Mouse (Mus musculus) limb, embryonic 12.5 days (tissue): ENCODE measurements around the gene Tmprss11e. TPM values are rescaled to one million over a fixed set of nuclear protein-coding genes. Genes with fewer than 3 reads are reported as not detected.

Source experiments
- ATAC-seq: fragments of 200-750 bp; cut with Nextera tagmentation; 2 replicates; pipeline ENCODE4 v1.8.0; 2017; ENCODE audit warnings: low read depth, moderate TSS enrichment; ENCODE audit not compliant: insufficient number of reproducible peaks, insufficient read depth, low FRiP score, low TSS enrichment
- H3K27ac ChIP-seq: fragments of 300-500 bp; sonication (generic); 2 replicates; pipeline ENCODE4 v1.5.1; 2016; ENCODE audit warnings: mild to moderate bottlenecking, moderate library complexity
- H3K27me3 ChIP-seq: fragments of 300-500 bp; sonication (generic); 2 replicates; pipeline ENCODE4 v1.6.1; 2016; ENCODE audit warnings: mild to moderate bottlenecking, moderate library complexity
- H3K36me3 ChIP-seq: fragments of 300-500 bp; sonication (generic); 2 replicates; pipeline ENCODE4 v1.6.1; 2016; ENCODE audit warnings: mild to moderate bottlenecking, moderate library complexity
- H3K4me1 ChIP-seq: fragments of 300-500 bp; sonication (generic); replicated peaks from 2 replicates; pipeline ENCODE4 v1.6.1; 2016
- H3K4me2 ChIP-seq: fragments of 300-500 bp; sonication (generic); 2 replicates; pipeline ENCODE4 v1.6.1; 2016; ENCODE audit warnings: mild to moderate bottlenecking, moderate library complexity
- H3K4me3 ChIP-seq: fragments of 300-500 bp; sonication (generic); replicated peaks from 2 replicates; pipeline ENCODE4 v1.5.1; 2016; ENCODE audit warnings: mild to moderate bottlenecking
- H3K9ac ChIP-seq: fragments of 300-500 bp; sonication (generic); replicated peaks from 2 replicates; pipeline ENCODE4 v1.6.1; 2016; ENCODE audit warnings: mild to moderate bottlenecking, moderate library complexity
- H3K9me3 ChIP-seq: fragments of 300-500 bp; sonication (generic); 2 replicates; pipeline ENCODE4 v1.6.1; 2016; ENCODE audit warnings: mild to moderate bottlenecking, moderate library complexity
- WGBS: fragments of 180-500 bp; shearing (Covaris S2); methylation state at CpG from one replicate; pipeline ENCODE4 v1.1.7; 2016; 5-methylcytosine and 5-hydroxymethylcytosine counted together
- polyA plus RNA-seq: library from polyadenylated mRNA; unstranded; fragments of >200 nt; fragmentation: Nextera tagmentation; extraction: Ambion mirVana; gene quantifications from 2 replicates; pipeline ENCODE4 v1.2.1, GENCODE M21; 2016

The Tmprss11e gene
- polyA plus RNA-seq, 1 experiment from 2014 or later = not detected

GRCm38 (mm10) chr5:86741146-86741545 lies 4.5 kb downstream of the Tmprss11e start:
- H3K9ac ChIP-seq = no peak overlapping the region
- H3K27ac ChIP-seq = no peak overlapping the region
- H3K4me3 ChIP-seq = no peak overlapping the region
- no peaks in the 10 kb centered on the region for H3K27me3 ChIP-seq
- ATAC-seq = no peak
- no peaks in the 10 kb centered on the region for H3K36me3 ChIP-seq
- 84% methylated on average over 5 of the region's 5 CpGs for WGBS
- H3K4me2 ChIP-seq = no peak overlapping the region
- H3K4me1 ChIP-seq = no peaks in the 10 kb centered on the region
- H3K9me3 ChIP-seq = no peaks in the 10 kb centered on the region

- H3K36me3 ChIP-seq = no peaks in the 10 kb centered on the region
- no peaks in the 10 kb centered on the region for H3K4me1 ChIP-seq
- no peaks in the 10 kb centered on the region for H3K27me3 ChIP-seq
- no peak overlapping the region for H3K4me3 ChIP-seq
- H3K9me3 ChIP-seq = no peaks in the 10 kb centered on the region
- no peak overlapping the region for H3K9ac ChIP-seq
- ATAC-seq = no peak
- H3K27ac ChIP-seq = no peak overlapping the region
- 86% methylated on average over 2 of the region's 2 CpGs for WGBS
- no peak overlapping the region for H3K4me2 ChIP-seq
Observed at GRCm38 (mm10) chr5:86735808-86736207, 9.8 kb downstream of the Tmprss11e start.

- Histone ChIP-seq H3K4me3 (no peak overlapping the region), H3K27ac (no peak overlapping the region), H3K27me3 (no peaks in the 10 kb centered on the region), H3K4me1 (no peaks in the 10 kb centered on the region), H3K4me2 (no peak overlapping the region), H3K9me3 (no peaks in the 10 kb centered on the region), H3K36me3 (no peaks in the 10 kb centered on the region), H3K9ac (no peak overlapping the region)
- WGBS = 67% methylated on average over 4 of the region's 4 CpGs
- ATAC-seq = no peak
Observed at GRCm38 (mm10) chr5:86730587-86730986, 15.0 kb downstream of the Tmprss11e start.

DNA sequence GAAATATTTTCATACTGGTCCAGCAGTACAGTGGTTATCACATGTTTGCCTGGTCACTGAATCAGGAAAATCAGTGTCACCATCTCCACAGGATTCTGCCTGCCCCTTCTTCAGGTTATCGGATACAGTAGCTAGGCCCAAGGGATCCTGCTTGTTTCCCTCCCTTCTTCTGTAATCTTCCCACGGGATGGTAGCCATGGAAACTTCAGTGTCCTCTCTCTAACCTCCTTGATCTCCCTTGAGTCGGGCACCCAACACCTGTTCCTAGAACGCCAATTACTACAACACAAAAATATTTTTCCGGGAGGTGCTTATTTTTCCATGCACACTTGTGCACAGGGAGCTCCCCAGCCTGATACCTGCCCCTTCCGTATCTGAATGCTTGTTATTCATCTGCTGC lies 17.0 kb downstream of the Tmprss11e start:
- 82% methylated on average over 6 of the region's 6 CpGs for WGBS
- H3K36me3 ChIP-seq = no peaks in the 10 kb centered on the region
- ATAC-seq = no peak

DNA sequence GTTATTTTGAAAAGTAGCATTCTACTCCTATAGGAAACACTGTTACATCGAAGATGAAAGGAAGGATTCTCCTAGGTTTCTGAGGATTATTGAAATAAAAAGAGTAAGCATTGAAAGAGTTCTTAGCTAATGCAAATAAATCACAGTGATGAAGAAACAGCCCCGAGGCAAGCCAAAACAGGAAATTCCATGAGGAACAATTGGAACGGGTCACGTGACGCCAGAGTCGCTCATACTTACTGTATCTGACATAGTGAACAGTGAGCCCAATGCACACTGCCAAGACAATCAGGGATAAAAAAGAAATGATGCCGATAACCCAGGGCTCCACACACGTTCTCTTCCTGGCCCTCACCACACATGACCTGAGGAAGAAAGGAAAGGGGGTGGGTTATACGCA lies 18.6 kb downstream of the Tmprss11e start:
- H3K27ac ChIP-seq = no peak overlapping the region
- no peak overlapping the region for H3K9ac ChIP-seq
- H3K9me3 ChIP-seq = no peaks in the 10 kb centered on the region
- H3K36me3 ChIP-seq = no peaks in the 10 kb centered on the region
- no peak overlapping the region for H3K4me2 ChIP-seq
- no peak overlapping the region for H3K4me3 ChIP-seq
- no peak for ATAC-seq
- H3K4me1 ChIP-seq = no peaks in the 10 kb centered on the region
- H3K27me3 ChIP-seq = no peaks in the 10 kb centered on the region
- 80% methylated on average over 9 of the region's 9 CpGs for WGBS

More for the DNA sequence above, 17.0 kb downstream of the Tmprss11e start:
- H3K9ac ChIP-seq = no peak overlapping the region
- H3K9me3 ChIP-seq = no peaks in the 10 kb centered on the region
- H3K4me1 ChIP-seq = no peaks in the 10 kb centered on the region
- no peak overlapping the region for H3K27ac ChIP-seq
- H3K27me3 ChIP-seq = no peaks in the 10 kb centered on the region
- no peak overlapping the region for H3K4me2 ChIP-seq
- no peak overlapping the region for H3K4me3 ChIP-seq

DNA sequence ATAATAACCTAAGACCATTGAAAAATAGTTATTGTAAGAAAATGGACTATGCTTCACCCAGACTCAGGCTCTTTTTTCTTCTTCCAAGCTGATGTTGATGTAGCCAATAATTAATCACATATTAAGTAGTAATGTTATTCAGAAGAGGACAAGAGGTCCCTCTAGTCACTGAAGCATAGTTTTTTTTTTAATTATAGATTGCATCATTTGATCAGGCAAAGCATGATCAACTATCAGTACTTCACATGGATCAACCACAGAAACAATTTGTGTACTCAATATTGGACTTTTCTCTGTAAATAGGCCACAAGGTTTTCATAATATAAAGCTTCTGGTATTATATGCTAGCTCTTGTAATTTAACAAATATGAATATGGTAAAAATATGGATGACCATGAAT lies 20.6 kb downstream of the Tmprss11e start:
- ATAC-seq = no peak
- H3K4me1 ChIP-seq = no peaks in the 10 kb centered on the region
- no peak overlapping the region for H3K27ac ChIP-seq
- H3K36me3 ChIP-seq = no peaks in the 10 kb centered on the region
- no peak overlapping the region for H3K9ac ChIP-seq
- no peak overlapping the region for H3K4me3 ChIP-seq
- no peaks in the 10 kb centered on the region for H3K9me3 ChIP-seq
- H3K27me3 ChIP-seq = no peaks in the 10 kb centered on the region
- H3K4me2 ChIP-seq = no peak overlapping the region

DNA sequence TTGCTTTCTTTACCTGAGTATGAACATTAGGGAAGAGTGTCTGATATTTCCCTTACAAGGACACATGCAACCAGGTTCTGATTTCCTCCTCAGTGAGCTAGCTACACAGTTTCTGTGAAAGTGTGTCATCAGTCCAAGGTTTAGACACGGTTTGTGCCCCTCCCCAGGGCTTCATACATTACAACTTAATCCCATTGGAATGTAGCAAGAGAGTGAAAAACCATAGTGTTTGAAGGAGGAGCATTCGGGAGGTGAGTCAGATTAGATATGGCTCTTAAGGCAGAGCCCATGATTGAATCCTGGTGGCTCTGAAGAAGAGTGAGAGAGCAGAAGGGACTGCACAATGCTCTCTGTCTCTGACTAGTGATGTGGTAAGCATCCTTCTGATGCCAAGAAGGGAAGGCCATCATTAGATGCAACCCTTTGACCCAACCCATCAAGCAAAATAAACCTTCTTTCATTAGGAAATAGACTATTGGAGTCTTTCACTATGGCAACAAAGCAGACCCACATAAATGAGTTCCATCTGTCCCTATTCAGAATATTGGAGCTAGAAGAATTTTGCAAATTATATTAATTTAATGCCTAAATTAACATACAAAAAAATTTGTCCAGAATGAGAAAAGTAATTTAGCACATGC lies 22.7 kb downstream of the Tmprss11e start:
- H3K4me2 ChIP-seq = no peak overlapping the region
- H3K36me3 ChIP-seq = no peaks in the 10 kb centered on the region
- H3K9ac ChIP-seq = no peak overlapping the region
- no peak for ATAC-seq
- no peaks in the 10 kb centered on the region for H3K9me3 ChIP-seq
- no peaks in the 10 kb centered on the region for H3K4me1 ChIP-seq
- H3K27ac ChIP-seq = no peak overlapping the region
- H3K27me3 ChIP-seq = no peaks in the 10 kb centered on the region
- 44% methylated on average over 2 of the region's 2 CpGs for WGBS
- no peak overlapping the region for H3K4me3 ChIP-seq

DNA sequence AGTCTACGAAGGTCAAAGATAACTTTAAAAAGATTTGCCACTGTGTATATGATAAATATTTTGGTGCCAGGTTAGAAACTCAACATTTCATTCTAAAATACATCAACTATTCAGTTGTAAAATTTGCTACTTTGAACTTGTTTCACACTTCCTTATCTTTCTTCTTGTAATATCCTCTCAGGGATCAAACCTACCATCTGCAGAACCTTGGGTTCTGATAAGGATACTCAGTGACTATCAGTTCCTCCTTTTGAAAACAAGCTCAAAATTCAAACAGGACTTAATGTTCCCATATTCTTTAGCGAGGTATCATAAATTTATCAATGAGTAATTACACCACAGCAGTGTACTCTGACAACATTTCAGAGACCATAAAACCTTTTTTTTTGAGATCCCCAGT lies 30.6 kb downstream of the Tmprss11e start:
- no peak for ATAC-seq
- Histone ChIP-seq H3K27ac (no peak overlapping the region), H3K4me1 (no peaks in the 10 kb centered on the region), H3K4me2 (no peak overlapping the region), H3K36me3 (no peaks in the 10 kb centered on the region), H3K27me3 (no peaks in the 10 kb centered on the region), H3K4me3 (no peak overlapping the region), H3K9ac (no peak overlapping the region), H3K9me3 (no peaks in the 10 kb centered on the region)
- 87% methylated on average over 2 of the region's 2 CpGs for WGBS

- Histone ChIP-seq H3K9me3 (no peaks in the 10 kb centered on the region), H3K27me3 (no peaks in the 10 kb centered on the region), H3K4me1 (no peaks in the 10 kb centered on the region), H3K4me3 (no peak overlapping the region), H3K4me2 (no peak overlapping the region), H3K36me3 (no peaks in the 10 kb centered on the region), H3K27ac (no peak overlapping the region), H3K9ac (no peak overlapping the region)
- ATAC-seq = no peak
- WGBS = 83% methylated on average over 3 of the region's 3 CpGs
Observed at GRCm38 (mm10) chr5:86704923-86705322, 40.7 kb downstream of the Tmprss11e start.

DNA sequence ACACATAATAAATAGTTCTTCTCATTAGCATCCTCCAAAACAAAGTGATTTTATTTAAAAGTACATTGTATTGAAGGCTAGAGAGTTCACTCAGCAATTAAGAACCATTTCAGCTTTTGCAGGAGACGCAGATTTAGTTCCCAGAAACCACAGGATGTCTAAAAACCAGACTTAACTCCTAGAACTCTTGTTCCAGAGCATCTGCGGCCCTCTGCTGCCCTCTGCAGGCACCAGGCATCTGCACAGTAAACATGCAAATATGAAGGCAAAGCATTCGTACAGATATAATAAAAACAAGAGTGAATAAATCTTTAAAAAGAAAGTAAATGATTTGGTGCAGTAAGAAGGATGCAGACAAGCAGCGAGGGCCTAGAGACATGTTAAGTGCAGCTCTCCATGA lies 60.9 kb downstream of the Tmprss11e start:
- Histone ChIP-seq H3K4me3 (no peak overlapping the region), H3K4me1 (no peaks in the 10 kb centered on the region), H3K9me3 (no peaks in the 10 kb centered on the region), H3K36me3 (no peaks in the 10 kb centered on the region), H3K9ac (no peak overlapping the region), H3K27ac (no peak overlapping the region), H3K27me3 (no peaks in the 10 kb centered on the region), H3K4me2 (no peak overlapping the region)
- WGBS = 53% methylated on average over 4 of the region's 4 CpGs
- ATAC-seq = no peak

DNA sequence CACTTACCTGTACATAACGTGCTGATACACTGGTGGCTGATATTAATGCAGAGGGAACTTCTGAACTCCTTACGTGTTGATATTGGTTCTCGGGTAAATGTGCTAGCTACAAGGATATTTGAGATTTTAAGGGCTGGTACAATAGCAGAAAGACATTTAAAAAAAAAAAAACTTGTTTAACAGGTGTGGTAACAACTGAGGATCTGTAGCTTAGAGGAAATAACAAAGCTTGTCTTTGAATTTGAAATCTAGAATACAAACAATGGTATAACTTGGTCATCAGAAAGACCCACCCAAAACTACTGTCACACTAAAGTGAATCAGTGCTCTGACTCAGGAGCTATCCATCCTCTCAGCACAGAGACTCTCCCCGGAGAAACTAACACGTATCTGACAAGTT lies 69.4 kb downstream of the Tmprss11e start, which contains the start of gene Tmprss11b:
Tmprss11b (minus strand) TSS at position 101 of the 400 bp plus-strand sequence.
- Histone ChIP-seq H3K9me3 (no peaks in the 10 kb centered on the region), H3K4me2 (no peak within 1 kb of the TSS), H3K27ac (no peak within 1 kb of the TSS), H3K4me1 (no peaks in the 10 kb centered on the region), H3K27me3 (no peaks in the 10 kb centered on the region), H3K9ac (no peak within 1 kb of the TSS), H3K4me3 (no peak within 1 kb of the TSS), H3K36me3 (no peaks in the 10 kb centered on the region)
- 78% methylated on average over 5 of the region's 5 CpGs for WGBS
- ATAC-seq = no peak
